Mouse (Mus musculus): ENCODE measurements around the gene Lrrc73. TPM values are rescaled to one million over a fixed set of nuclear protein-coding genes. Genes with fewer than 3 reads are reported as not detected.
A peak's percentile ranks its signal among the peaks of the same experiment; 100 is the strongest.

The Lrrc73 gene
- polyA plus RNA-seq, 1 experiment from 2014 or later = 14.7 TPM

DNA sequence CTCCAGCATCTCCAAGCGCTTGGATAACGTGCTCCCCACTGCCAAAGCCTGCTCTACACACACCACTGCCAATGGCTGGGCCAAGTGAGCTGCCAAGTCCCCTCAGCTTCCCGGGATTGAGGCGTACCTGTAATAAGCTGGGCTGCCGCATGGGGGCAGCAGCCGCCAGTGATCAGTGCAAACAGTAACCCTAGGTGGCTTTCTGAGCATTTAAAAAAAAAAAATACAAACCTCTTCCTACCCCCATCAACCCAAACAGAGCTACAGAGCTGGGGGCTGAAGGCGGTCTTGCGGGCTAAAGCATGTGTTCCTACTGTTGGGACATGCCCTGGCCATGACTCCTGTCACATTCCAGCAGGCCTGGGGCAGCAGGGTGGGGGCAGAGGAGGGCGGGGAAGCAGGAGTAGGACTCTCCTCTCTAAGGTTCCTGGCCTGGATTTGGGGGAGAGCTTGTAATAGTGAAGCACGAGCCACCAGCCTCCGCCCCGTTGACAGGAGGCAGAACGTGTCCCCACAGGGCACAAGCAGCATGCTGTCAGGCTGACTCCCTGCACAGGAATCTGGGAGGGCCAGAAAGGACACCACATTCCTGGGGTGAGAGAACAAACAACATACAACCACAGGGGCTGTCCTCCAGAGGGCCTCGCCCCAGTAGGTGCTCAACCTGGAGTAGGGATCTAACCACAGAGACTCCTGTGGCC, 12.7 kb downstream of the Lrrc73 start:
- WGBS = 29% methylated on average over 14 of the region's 14 CpGs
- ATAC-seq (replicated peaks) = peak; percentile 56
- Histone ChIP-seq H3K9me3 (no peaks in the 10 kb centered on the region), H3K4me2 (no peak overlapping the region), H3K27me3 (replicated peaks) (no peaks in the 10 kb centered on the region), H3K36me3 (replicated peaks) (no peaks in the 10 kb centered on the region; the same call in 1 of the 2 replicates), H3K9ac (no peak overlapping the region), H3K4me3 (no peak overlapping the region), H3K4me1 (0 out of 2 replicates have a peak, but pooled peaks cover 3% of the 10 kb centered on the region), H3K27ac (no peak overlapping the region)

DNA sequence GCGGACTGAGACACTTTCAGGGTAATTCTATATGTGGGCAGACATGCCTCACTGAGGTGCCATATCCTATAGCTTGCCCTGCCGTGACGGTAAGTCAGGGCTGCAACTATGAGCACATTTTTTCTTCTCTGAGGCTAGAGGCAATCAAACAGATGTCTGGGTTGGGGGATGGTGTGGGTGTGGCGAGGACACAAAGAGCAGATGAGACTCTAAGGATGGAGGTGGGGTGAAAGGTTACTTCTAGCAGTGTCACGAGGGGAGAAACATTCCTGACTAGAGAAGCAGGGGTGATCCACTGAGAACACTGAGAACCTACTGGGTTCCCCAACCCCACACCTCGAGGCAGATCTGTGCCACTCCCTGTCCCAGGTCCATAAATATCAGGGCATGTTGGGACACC, 13.7 kb downstream of the Lrrc73 start:
- WGBS = 78% methylated on average over 6 of the region's 6 CpGs
- Histone ChIP-seq H3K4me3 (no peak overlapping the region), H3K36me3 (replicated peaks) (no peaks in the 10 kb centered on the region; the same call in 1 of the 2 replicates), H3K9ac (no peak overlapping the region), H3K9me3 (no peaks in the 10 kb centered on the region), H3K4me1 (0 out of 2 replicates have a peak, but pooled peaks cover 3% of the 10 kb centered on the region), H3K27ac (no peak overlapping the region), H3K27me3 (replicated peaks) (no peaks in the 10 kb centered on the region), H3K4me2 (no peak overlapping the region)
- ATAC-seq (replicated peaks) = no peak

DNA sequence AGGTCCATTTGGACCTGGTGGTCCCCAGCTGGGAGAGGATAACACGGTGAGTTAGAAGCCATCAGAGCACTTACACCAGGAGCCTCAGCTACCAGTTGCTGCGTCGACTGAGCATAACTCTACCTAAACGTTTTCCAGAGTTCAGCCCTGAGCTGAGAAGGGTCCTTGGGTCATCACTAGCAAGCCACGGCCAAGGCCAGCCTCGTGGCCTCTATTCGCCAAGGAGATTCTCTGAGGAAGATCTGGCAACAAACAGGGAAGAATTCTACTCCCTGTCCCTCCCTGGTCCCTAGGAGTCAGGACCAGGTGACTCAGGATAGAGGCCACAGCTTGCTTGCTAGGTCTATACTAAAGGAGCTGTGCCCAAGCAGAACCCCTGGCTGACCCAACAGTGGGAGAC, 14.2 kb downstream of the Lrrc73 start:
- WGBS = 86% methylated on average over 7 of the region's 7 CpGs
- no peaks in the 10 kb centered on the region for H3K27me3 ChIP-seq (replicated peaks)
- H3K4me1 ChIP-seq = 0 out of 2 replicates have a peak, but pooled peaks cover 3% of the 10 kb centered on the region
- no peak overlapping the region for H3K9ac ChIP-seq
- H3K36me3 ChIP-seq (replicated peaks) = no peaks in the 10 kb centered on the region; the same call in 1 of the 2 replicates
- no peak overlapping the region for H3K27ac ChIP-seq
- ATAC-seq (replicated peaks) = no peak
- no peaks in the 10 kb centered on the region for H3K9me3 ChIP-seq
- no peak overlapping the region for H3K4me2 ChIP-seq
- H3K4me3 ChIP-seq = no peak overlapping the region

- Histone ChIP-seq H3K27me3 (replicated peaks) (no peaks in the 10 kb centered on the region), H3K36me3 (replicated peaks) (no peaks in the 10 kb centered on the region; the same call in 1 of the 2 replicates), H3K4me2 (no peak overlapping the region), H3K4me3 (no peak overlapping the region), H3K9ac (no peak overlapping the region), H3K9me3 (no peaks in the 10 kb centered on the region), H3K27ac (no peak overlapping the region), H3K4me1 (0 out of 2 replicates have a peak, but pooled peaks cover 3% of the 10 kb centered on the region)
- 86% methylated on average over 10 of the region's 10 CpGs for WGBS
- ATAC-seq (replicated peaks) = no peak
These were observed 14.8 kb downstream of the Lrrc73 start for GRCm38 (mm10) chr17:46268026-46268720.

DNA sequence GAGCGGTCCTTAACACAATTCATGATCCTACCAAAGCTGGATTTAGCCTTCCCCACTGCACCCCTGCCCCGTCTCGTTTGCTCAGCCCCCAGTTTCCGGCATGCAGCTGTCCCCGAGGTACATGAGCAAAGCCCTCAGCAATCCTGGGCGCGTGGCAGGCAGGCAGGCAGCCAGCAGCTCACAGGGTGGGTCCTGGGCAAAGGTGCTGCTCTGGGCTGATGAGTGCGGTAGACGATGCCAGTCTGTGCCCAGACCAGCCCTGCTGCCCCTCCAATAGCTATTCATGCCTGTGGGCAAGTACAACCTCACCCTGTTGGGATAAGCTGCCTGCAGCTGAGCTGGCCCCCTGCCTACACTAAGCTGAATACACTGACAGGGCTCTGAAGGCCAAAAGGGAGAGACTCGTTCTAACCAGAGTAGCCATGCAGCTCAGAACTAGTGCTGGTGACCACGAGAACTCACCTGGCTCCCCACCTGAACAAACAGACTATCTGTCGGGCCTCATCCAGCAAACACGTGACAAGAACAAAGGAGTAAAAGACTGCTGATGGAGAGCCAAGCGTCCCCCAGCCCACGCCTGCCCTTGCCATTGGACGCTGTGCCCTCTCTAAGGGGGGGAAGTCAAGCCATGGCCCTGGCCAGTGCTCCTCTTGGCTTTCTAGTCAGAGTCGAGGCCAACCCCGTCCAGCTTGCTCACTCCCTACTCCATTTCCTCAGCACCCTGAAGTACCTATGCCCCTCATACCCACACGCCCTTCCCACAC, 16.6 kb downstream of the Lrrc73 start:
- Histone ChIP-seq H3K4me2 (no peak overlapping the region), H3K9ac (no peak overlapping the region), H3K27ac (no peak overlapping the region), H3K4me3 (no peak overlapping the region), H3K27me3 (replicated peaks) (no peaks in the 10 kb centered on the region), H3K36me3 (replicated peaks) (no peaks in the 10 kb centered on the region), H3K4me1 (0 out of 2 replicates have a peak, but pooled peaks cover 3% of the 10 kb centered on the region), H3K9me3 (no peaks in the 10 kb centered on the region)
- ATAC-seq (replicated peaks) = no peak
- 90% methylated on average over 19 of the region's 19 CpGs for WGBS

- Histone ChIP-seq H3K9ac (no peak overlapping the region), H3K4me1 (no peaks in the 10 kb centered on the region), H3K9me3 (no peaks in the 10 kb centered on the region), H3K4me3 (no peak overlapping the region), H3K4me2 (no peak overlapping the region), H3K27ac (no peak overlapping the region), H3K36me3 (replicated peaks) (no peaks in the 10 kb centered on the region), H3K27me3 (replicated peaks) (no peaks in the 10 kb centered on the region)
- 91% methylated on average over 2 of the region's 2 CpGs for WGBS
- ATAC-seq (replicated peaks) = no peak
These were observed 18.7 kb downstream of the Lrrc73 start for GRCm38 (mm10) chr17:46272058-46272457.

DNA sequence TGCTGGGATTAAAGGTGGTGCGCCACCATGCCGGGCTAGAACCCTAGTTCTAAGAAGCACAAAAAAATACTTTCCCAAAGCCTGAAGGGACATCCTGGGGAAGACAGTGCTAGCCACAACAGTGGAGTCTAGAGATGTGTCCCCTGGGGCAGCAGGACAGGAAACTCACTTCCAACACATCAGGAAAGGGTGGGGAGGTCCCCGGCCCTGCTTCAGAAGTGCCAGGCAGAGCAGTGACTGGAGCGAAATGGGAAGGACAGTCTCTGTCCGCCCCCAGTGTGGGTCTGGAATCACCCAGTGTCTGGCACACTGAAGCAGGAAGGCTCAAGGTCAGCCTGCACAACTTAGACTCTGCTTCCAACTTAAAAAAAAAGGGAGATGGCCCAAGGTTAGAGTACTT, 19.3 kb downstream of the Lrrc73 start:
- 91% methylated on average over 5 of the region's 5 CpGs for WGBS

DNA sequence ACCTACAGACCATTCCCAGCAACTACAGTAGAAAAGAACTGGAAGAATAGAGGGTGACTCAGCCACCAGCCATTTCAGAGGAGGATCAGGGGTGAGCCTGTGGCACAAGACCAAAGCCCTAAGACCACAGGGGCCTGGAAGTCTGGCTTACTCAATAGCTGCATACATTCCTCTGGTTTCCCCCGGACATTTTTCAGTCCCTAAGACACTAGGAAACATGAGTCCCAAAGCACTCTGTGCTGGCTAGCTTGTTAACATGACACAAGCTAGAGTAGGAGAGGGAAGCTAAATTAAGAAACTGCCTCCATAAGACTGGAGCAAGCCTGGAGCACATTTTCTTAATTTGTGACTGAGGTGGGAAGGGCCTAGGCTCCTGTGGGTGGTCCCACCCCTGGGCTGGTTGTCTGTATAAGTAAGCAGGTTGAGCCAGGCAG, 20.5 kb downstream of the Lrrc73 start:
- Histone ChIP-seq H3K4me3 (no peak overlapping the region), H3K27me3 (replicated peaks) (no peaks in the 10 kb centered on the region), H3K27ac (no peak overlapping the region), H3K4me2 (no peak overlapping the region), H3K4me1 (no peaks in the 10 kb centered on the region), H3K9me3 (no peaks in the 10 kb centered on the region), H3K9ac (no peak overlapping the region), H3K36me3 (replicated peaks) (no peaks in the 10 kb centered on the region)
- WGBS = 60% methylated on average over 1 of the region's 1 CpGs
- no peak for ATAC-seq (replicated peaks)

More for the DNA sequence above, 19.3 kb downstream of the Lrrc73 start:
- H3K9ac ChIP-seq = no peak overlapping the region
- no peaks in the 10 kb centered on the region for H3K4me1 ChIP-seq
- no peak for ATAC-seq (replicated peaks)
- no peaks in the 10 kb centered on the region for H3K27me3 ChIP-seq (replicated peaks)
- H3K9me3 ChIP-seq = no peaks in the 10 kb centered on the region
- no peak overlapping the region for H3K4me2 ChIP-seq
- H3K4me3 ChIP-seq = no peak overlapping the region
- H3K27ac ChIP-seq = no peak overlapping the region
- no peaks in the 10 kb centered on the region for H3K36me3 ChIP-seq (replicated peaks)

GRCm38 (mm10) chr17:46274465-46274864, 21.1 kb downstream of the Lrrc73 start:
- Histone ChIP-seq H3K4me2 (no peak overlapping the region), H3K36me3 (replicated peaks) (no peaks in the 10 kb centered on the region), H3K4me1 (no peaks in the 10 kb centered on the region), H3K27ac (no peak overlapping the region), H3K9me3 (no peaks in the 10 kb centered on the region), H3K9ac (no peak overlapping the region), H3K4me3 (no peak overlapping the region), H3K27me3 (replicated peaks) (no peaks in the 10 kb centered on the region)
- no peak for ATAC-seq (replicated peaks)
- 80% methylated on average over 6 of the region's 6 CpGs for WGBS

DNA sequence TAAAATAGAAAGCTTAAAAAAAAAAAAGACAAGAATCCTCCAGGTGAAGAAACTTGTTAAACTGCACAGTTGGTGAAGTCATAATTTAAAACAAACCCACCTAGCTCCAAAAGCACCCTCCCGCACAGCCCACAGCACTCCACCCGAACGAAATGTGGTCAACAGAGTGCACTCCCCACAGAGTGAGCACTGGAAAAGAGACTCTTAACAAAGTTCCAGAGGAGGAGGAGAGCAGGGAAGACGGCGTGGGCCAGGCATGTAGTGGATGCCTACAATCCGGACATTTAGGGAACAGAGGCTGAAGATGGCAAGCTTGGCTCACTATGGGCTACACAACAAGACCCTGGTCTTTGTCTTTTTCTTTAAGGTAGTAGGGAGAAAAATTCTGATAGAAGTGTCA, 21.7 kb downstream of the Lrrc73 start:
- H3K27me3 ChIP-seq (replicated peaks) = no peaks in the 10 kb centered on the region
- no peak for ATAC-seq (replicated peaks)
- no peaks in the 10 kb centered on the region for H3K9me3 ChIP-seq
- no peak overlapping the region for H3K27ac ChIP-seq
- H3K4me2 ChIP-seq = no peak overlapping the region
- H3K9ac ChIP-seq = no peak overlapping the region
- no peaks in the 10 kb centered on the region for H3K36me3 ChIP-seq (replicated peaks)
- no peaks in the 10 kb centered on the region for H3K4me1 ChIP-seq
- no peak overlapping the region for H3K4me3 ChIP-seq
- 89% methylated on average over 6 of the region's 6 CpGs for whole genome bisulfite sequencing

- no peaks in the 10 kb centered on the region for H3K4me1 ChIP-seq
- H3K27me3 ChIP-seq (replicated peaks) = no peaks in the 10 kb centered on the region
- H3K9me3 ChIP-seq = no peaks in the 10 kb centered on the region
- WGBS = 94% methylated on average over 10 of the region's 10 CpGs
- H3K9ac ChIP-seq = no peak overlapping the region
- no peak overlapping the region for H3K27ac ChIP-seq
- no peak overlapping the region for H3K4me2 ChIP-seq
- ATAC-seq (replicated peaks) = no peak
- no peaks in the 10 kb centered on the region for H3K36me3 ChIP-seq (replicated peaks)
- H3K4me3 ChIP-seq = no peak overlapping the region
These were observed 22.2 kb downstream of the Lrrc73 start for GRCm38 (mm10) chr17:46275506-46275905.

DNA sequence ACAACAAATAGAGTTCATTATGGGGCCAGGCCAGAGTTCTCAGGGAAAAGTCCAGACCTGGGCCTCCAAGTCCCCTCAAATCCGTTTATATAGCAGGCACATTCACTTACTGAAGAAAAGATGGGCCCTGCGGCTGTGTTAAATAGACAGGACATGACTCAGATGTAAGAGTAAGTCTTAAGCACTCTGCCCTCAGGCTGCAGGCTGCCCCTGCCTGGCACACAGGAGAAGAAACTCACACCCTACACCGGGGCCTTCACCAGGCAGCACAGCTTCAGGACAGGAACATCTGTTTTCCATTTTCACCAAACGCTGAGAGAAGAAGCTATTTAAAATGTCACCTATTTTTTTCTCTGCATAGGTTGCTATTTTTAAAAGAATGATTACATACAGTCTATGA, 24.3 kb downstream of the Lrrc73 start:
- H3K27me3 ChIP-seq (replicated peaks) = no peaks in the 10 kb centered on the region
- no peak for ATAC-seq (replicated peaks)
- H3K4me3 ChIP-seq = no peak overlapping the region
- no peaks in the 10 kb centered on the region for H3K36me3 ChIP-seq (replicated peaks)
- peaks cover 14% of the 10 kb centered on the region for H3K4me1 ChIP-seq
- WGBS = 89% methylated on average over 4 of the region's 4 CpGs
- H3K9me3 ChIP-seq = no peaks in the 10 kb centered on the region
- no peak overlapping the region for H3K4me2 ChIP-seq
- no peak overlapping the region for H3K27ac ChIP-seq
- H3K9ac ChIP-seq = no peak overlapping the region

Measured in midbrain, embryonic 15.5 days (tissue).